Mouse (Mus musculus) spleen, postnatal 36 days (tissue): ENCODE results near the gene Ugt1a10.

Experiments
- DNase-seq, 2 experiments: peaks; one replicate each; pipeline ENCODE4 v3.0.0; 2022; ENCODE audit warnings: low spot score in 2 of 2, mixed read lengths in 1 of 2

The Ugt1a10 gene

GRCm38 (mm10) chr1:88254793-88255465, 199.7 kb downstream of the Ugt1a10 start:
- DNase-seq: no peak

- no peak for DNase-seq
These were observed 200.3 kb downstream of the Ugt1a10 start for GRCm38 (mm10) chr1:88255466-88255857.

DNA sequence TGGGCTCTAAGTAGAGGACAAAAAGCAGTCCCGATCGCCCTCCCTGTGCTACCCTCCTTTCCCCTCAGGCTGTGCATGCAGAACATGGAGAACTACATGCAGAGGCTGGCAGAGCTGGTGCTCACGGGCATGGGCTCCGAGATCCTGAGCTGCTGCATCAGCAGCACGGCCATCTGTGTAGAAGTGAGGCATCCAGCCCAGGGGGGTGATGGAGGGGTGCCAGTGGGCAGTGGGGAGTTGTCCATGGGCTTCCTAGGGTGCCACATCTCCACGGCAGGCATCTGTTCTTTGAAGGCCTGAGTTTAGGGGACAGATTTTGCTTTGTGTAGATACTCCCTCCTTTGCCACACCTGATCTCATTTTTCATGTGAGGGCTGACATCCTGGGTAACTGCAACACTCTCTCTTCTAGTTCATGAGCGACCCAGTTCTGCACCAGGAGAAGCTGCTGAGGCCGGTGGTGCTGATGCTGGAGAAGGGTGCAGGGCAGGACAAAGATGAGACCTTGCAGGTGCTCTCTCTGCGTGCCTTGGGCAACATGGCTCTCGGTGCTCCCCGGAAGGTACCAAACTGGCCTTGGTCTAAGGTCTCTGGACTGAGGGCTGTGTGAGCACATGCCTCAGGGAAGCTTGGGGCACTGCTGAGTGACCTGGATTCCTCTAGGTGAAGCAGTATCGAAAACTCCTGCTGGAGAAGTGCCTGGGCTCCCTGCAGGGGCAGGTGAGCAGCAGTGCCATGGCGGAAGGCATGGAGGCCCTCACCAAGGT, 201.0 kb downstream of the Ugt1a10 start:
- no peak for DNase-seq

- no peak for DNase-seq
These were observed 201.9 kb downstream of the Ugt1a10 start for GRCm38 (mm10) chr1:88256886-88257663.

- DNase-seq: no peak
These were observed 202.5 kb downstream of the Ugt1a10 start for GRCm38 (mm10) chr1:88257681-88258080.

DNA sequence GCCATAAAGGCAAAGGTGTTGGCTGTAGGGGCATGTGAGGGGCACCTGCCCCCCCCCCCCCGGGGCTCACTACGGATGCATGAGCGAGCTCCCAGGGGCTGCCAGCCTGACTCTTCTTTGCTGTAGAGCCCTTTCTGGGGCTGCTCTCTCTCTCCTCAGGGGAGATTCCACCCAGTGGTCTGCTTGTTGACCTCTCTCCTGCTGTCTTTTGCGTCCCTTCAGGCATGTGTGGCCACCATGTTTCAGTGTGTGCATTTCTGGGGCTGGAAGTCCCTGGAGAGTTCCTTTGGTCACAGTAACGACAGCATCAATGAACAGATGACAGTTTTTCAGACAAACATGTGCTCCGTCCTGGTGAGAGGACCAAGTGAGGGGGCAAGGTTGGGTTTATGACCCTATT, 203.2 kb downstream of the Ugt1a10 start:
- DNase-seq: no peak

- no peak for DNase-seq
These were observed 203.9 kb downstream of the Ugt1a10 start for GRCm38 (mm10) chr1:88258881-88259642.

DNA sequence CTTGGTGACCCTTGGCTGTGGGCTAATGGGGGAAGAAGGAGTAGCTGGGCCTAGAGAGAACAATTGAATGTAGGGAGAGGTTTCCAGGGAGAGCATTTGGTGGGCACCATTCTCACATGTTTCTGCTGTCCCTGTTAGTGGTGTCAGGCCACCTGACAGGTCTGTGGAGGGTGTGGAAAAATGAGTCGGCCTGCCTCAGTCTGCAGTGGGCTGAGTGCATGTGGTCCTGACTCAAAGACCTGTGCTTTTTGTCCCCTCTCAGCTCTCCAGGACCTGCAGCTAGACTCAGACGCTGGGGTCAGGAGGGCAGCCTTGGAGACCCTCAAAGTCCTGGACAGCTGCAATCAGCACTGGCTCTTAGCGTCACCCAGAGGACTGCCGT, 204.4 kb downstream of the Ugt1a10 start:
- DNase-seq: no peak

- no peak for DNase-seq
These were observed 204.9 kb downstream of the Ugt1a10 start for GRCm38 (mm10) chr1:88260114-88260513.

DNA sequence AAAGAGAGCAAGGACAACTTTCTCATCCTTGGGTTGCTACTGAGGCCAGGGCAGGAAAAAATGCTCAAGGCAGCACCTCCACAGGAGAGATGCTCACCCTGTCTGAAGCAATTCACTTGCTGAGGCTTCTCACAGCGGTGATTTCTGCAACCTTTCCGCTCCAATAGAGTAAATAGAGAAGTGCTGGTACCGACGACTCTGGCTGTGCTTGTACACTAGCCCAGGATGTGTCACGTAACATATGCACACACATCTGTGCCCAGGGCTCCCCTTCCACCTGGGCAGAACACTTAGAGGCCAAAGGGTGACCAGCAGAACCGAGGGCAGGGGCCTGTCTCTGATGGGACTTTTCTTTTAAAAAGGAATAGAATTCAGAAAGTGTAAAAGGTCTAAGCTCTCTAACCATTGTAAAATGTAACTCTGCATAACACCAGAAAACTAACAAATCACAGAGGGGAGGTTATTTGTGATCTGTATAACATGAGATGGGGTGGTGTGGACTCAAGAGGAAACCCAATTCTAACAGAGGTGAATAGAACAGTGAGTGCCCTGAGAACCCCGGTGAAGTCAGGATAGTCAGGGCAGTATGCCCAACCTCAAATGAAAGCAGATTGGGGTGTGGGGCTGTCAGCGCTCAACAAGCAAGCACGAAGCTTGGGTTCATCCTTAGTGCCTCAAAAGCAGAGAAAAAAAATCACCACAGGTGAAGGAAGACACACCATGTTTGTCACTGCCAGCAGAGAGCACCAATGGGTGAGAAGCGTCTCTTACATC, 205.6 kb downstream of the Ugt1a10 start:
- DNase-seq: no peak

DNA sequence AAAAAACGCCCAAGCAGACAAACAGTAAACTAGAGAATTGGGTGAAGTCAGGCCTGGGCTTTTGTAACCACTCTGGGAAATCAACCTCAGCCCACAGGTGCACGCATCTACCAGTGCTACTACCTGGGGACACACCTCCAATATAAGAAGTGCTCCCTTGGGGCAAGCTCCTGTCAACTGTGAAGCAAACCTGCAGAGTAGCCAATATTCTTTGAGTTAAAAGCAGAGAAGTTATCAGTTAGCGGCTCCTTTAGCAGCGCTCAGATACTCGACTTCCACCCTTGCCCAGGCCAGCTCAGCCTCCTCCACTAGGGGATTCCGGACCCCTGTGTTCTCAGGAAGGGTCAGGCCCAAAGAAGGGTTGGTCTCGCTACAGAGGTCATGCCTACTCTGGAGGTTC, 206.5 kb downstream of the Ugt1a10 start:
- DNase-seq: no peak

- no peak for DNase-seq
These were observed 207.1 kb downstream of the Ugt1a10 start for GRCm38 (mm10) chr1:88262255-88262654.

- DNase-seq: no peak
These were observed 207.8 kb downstream of the Ugt1a10 start for GRCm38 (mm10) chr1:88262961-88263360.

DNA sequence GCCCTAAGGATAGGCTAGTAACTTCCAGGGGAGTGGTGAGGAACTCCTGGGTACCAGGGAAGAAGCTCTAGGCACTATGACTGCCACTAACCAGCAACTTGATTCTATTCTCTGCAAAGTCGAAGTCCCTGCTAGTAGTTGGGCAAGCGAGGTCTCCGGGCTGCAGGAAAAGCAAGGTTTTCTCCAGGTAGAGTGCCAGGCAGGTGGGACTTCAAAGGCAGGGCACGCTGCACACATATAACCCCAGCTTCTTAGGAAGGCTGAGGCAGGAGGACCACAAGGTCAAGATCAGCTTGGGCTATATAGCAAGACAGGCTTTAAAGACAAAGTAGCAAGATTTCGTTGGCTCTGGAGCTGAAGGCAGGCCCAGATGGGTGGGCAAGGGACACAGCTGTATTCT, 208.6 kb downstream of the Ugt1a10 start:
- no peak for DNase-seq

DNA sequence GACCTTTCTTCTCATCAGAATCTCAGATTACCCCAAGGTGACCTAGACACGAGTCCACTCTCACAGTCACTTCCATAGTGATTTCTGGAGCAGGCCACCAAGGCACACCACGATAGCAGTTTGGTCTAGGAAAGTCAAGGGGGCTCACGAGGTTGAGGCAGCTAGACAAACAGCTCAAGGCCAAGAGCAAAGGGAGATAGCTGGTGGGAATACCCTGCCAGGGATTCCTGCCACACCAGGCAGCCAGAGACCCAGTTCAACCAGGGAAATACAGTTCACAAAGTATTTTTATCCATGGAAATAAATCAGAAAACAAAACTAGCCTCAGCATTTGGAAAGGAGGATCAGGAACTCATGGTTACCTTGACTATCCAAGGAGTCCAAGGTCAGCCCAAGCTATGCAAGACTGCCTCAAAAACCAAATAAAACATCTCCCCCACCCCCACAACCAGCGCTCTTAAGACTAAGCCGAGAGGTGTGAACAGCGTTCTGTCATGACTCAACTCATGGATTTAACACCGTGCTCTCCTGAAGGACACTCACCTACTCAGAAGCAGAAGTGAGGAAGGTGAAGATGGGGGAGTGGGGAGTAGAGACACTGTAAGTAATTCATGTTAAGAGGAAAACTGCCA, 209.2 kb downstream of the Ugt1a10 start:
- no peak for DNase-seq

GRCm38 (mm10) chr1:88264869-88265240, 209.7 kb downstream of the Ugt1a10 start:
- DNase-seq: no peak

GRCm38 (mm10) chr1:88266123-88266522, 210.9 kb downstream of the Ugt1a10 start:
- no peak for DNase-seq

- DNase-seq: no peak
These were observed 212.3 kb downstream of the Ugt1a10 start for GRCm38 (mm10) chr1:88267489-88267888.

DNA sequence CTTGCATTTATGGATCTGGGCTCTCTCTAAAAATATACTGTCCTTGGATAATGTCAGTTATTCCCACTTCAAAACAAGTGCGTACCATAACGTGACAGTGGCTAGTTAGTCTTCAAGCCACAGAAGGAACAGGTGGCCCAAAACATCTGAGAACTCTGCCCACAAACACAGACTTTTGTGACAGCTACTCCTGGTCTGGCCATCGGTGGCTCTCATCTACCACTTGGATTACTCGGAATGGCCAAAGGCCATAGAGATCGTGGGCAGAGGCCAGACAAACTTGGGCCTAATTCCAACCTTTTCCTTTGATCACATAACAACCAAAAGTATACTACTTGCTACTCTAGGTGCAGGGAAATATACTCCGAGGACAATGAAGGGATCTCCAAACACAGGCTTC, 212.9 kb downstream of the Ugt1a10 start:
- DNase-seq: no peak
